Mouse (Mus musculus) central nervous system, embryonic 11.5 days (tissue): ENCODE data around the gene Gpr142. TPM values are rescaled to one million over a fixed set of nuclear protein-coding genes. Genes with fewer than 3 reads are reported as not detected.

Experiments used
- polyA plus RNA-seq: library from polyadenylated mRNA; depleted of rRNA; stranded (reverse); fragments of >200 nt; gene quantifications from 2 replicates; pipeline ENCODE4 v1.2.3, GENCODE M21; 2012; rRNA removed

Gene Gpr142
- 0.06 and 0.14 TPM in 2 replicates for polyA plus RNA-seq

DNA sequence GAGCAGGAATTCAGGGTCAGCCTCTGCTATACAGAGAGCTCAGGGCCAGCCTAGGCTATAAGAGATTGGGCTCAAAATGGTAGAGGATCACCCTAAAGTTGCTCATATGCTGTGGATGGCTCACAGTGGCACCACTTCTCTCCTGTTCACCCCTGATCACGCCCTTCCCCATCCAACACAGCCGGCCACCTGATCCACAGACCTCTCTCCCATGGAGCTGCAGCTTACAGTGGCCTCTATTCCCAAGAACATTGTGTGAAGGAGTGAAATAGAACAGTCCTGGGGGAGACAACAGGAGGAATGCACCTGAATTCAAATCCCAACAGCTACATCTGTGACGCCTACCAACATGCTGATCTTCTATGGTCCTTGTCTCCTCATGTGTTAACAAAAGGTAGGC is at the start of gene Gpr142:
Gpr142 (plus strand) TSS at position 301 of the 400 bp plus-strand sequence.

DNA sequence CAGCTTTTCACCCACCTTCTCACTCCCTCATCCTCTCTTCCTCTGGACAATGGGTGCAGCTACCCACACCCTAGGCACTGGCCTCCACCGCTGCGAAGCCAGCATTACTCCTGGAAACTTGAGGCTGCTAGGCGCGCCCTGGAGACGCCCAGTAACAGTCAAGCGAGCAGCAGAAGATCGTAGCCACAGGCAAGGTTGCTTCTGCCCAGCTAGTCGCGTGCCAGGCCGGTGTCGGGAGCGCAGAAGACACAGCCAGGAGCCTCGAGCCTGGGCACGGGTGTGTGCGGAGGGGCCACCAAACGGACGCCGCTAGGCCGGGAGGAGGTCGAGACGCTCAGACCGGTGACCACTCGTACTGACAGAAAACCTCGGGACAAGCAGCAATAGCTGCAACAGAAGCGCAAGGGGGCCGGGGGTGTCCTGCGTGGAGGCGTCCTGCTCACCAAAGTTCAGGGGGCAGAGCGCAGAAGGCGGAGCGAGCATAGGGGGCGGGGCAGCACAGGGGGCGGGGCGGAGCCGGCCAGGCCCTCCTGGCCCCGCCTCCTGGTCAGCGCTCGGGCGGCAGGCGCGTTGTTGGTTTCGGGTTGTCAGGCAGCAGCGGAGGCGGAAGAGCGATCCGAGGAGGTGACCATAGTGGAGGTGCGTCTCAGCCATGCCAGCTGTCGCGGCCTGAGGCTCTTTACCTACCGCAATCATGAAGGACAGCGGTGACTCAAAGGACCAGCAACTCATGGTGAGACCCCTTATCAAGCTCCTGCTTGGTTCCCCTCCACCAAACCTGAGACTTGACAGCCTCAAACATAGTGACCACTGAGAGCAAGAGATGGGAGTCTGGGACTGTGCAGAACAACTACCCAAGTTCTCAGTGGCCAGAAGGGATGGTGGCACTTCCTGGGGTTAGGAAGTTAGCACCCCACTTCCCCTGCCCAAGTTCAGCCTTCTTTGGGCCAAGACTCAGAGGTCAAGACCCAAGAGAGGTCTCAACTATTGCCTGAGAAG is 33.6 kb upstream of the Gpr142 start, which contains the start of gene Kif19a:
Kif19a (plus strand) TSS at position 569 of the 999 bp plus-strand sequence.

DNA sequence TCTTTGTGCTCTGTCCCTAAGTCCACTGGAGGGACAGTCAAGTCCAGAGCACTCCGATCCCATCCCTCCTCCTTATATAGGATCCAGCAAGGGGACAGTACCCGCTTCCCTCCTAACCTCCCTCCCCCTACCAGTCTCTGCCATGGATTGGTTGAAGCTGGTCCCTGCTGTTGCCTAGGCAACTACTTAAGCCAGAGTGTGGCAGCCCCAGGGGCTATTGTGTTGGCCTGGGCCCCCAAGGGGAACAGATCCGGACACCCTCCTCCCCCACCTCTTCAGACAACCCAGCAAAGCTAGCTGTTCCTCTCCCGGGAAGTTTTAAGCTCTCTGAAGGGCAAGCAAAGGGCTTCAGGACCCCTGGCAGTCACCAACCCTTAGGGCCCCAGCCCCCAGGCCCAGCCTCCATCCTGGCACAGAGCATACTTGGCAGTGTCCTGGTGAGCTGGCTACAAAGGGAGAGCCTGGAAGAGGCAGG is 2.8 kb upstream of the Gpr142 start, which contains the start of gene Btbd17:
Btbd17 (minus strand) TSS at position 98 of the 475 bp plus-strand sequence.

DNA sequence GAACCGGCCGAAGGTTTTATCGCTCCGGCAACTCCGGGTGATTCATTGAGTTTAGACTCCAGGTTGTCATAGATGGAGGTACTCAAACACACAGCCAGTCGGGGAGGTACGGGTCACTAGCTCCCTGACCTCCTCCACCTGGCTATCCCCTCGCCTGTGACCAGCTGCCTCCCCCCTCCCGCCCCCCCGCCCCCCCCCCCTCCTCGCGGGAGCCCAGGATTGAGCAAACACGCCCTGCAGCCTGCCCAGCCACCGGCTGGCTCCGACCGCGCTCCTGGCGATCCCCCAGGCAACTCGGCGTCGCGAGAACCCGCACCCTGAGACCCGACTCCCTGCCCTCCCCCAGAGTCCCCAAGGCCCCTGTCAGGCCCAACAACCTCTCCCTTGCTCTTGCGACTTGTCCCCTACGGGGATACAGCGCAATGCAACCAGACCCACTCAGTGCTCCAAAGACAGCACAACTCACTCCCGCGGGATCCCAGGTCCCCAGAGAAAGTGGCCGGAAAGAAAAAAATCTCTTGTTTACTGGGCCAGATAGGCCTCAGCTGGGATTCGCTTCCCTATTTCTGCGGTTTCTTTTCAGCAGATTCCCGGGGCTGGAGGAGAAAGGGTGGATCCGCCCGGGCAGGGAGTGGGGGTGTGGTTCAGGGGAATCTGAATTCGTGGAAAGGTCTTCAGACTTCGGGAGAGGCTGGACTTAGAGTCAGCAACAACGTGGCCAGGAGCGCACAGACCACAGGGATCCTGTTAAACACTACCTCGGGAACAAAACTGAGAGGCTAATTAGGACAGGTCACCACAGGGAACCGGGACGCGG is 51.9 kb downstream of the Gpr142 start, which contains the start of gene Gprc5c:
Gprc5c (plus strand) TSS at position 701 of the 817 bp plus-strand sequence.

Other genes with a start within 250 kb of the Gpr142 start
- gene Rpl38, start 130.4 kb upstream of the Gpr142 start, polyA plus RNA-seq, result 2,791 and 3,091 TPM in 2 replicates
- gene Ttyh2, start 123.5 kb upstream of the Gpr142 start, polyA plus RNA-seq, result 4.7 and 9.3 TPM in 2 replicates
- 1.9 and 3.8 TPM in 2 replicates for gene Dnaic2, start 71.5 kb upstream of the Gpr142 start, polyA plus RNA-seq
- 2.2 and 2.4 TPM in 2 replicates for gene Kif19a, start 33.5 kb upstream of the Gpr142 start, polyA plus RNA-seq
- 38.5 and 71.8 TPM in 2 replicates for gene Btbd17, start 3.0 kb upstream of the Gpr142 start, polyA plus RNA-seq
- 6.5 and 21.2 TPM in 2 replicates for gene Gprc5c, start 52.2 kb downstream of the Gpr142 start, polyA plus RNA-seq
- 0.88 and 1.5 TPM in 2 replicates for gene Cd300a, start 91.1 kb downstream of the Gpr142 start, polyA plus RNA-seq
- gene Cd300lb, start 135.5 kb downstream of the Gpr142 start, polyA plus RNA-seq, result 0.05 and 0.15 TPM in 2 replicates
- gene Cd300c, start 170.2 kb downstream of the Gpr142 start, polyA plus RNA-seq, result 0.08 TPM in 1 of 2 replicates, not detected in the other
- gene Cd300ld, start 191.0 kb downstream of the Gpr142 start, polyA plus RNA-seq, result 0.07 and 0.11 TPM in 2 replicates
- 1.3 and 1.6 TPM in 2 replicates for gene Cd300c2, start 203.0 kb downstream of the Gpr142 start, polyA plus RNA-seq
- not detected in 2 replicates for gene Cd300ld2, start 217.3 kb downstream of the Gpr142 start, polyA plus RNA-seq
- 0.16 TPM in 1 of 2 replicates, not detected in the other for gene Cd300ld4, start 228.1 kb downstream of the Gpr142 start, polyA plus RNA-seq
- 0.23 TPM in 1 of 2 replicates, not detected in the other for gene Cd300ld5, start 238.8 kb downstream of the Gpr142 start, polyA plus RNA-seq
- gene Cd300ld3, start 249.5 kb downstream of the Gpr142 start, polyA plus RNA-seq, result 0.23 and 0.45 TPM in 2 replicates